Comparison of ENCODE assay signal across 28 mouse cellular contexts in the genomic region with DNA sequence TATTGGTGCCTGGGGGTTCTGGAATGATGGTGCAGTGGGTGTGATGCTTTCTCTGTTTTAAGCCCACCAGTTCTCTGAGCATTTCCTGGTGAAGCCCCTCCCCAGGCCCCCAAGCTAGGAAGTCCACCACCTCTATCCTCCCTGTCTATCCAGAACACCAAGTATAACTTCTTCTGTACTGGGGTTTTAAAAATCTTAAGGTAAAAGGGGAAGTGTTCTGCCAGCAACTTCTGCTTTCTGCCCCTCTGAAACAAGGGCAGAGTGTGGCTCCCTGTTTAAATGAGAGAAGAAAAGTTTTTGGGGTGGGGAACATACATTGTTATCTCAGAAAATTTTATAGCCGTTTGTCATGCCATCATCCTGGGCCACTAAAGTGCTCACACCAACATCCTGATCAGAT.
DNase-seq lines count a peak whose midpoint lies in the region; ATAC-seq lines count a peak whose summit lies in the region.
"Had no signal": no experiment of that assay in that cellular context is flagged by ENCODE, and none has a peak within 500 bp of the region (broad histone marks: within the 10 kb centered on the region; RNA-seq: fewer than 3 reads in every experiment).

No protein-coding gene starts in this region.

- H3K36me3 ChIP-seq in splenic B cell, adult 2 months (ENCODE audit: control insufficient read depth, insufficient read depth, low read length, poor library complexity, severe bottlenecking) = no peaks in the 10 kb centered on the region
- no peaks in the 10 kb centered on the region for H3K36me3 ChIP-seq in hindbrain, embryonic 11.5 days (ENCODE audit: control insufficient read depth, insufficient read depth, low read length)
- H3K36me3 ChIP-seq: forebrain, embryonic 10.5 days; heart, embryonic 15.5 days; intestine, embryonic 15.5 days; limb, embryonic 12.5 days; neural tube, embryonic 15.5 days had no signal

- no peaks in the 10 kb centered on the region for H3K4me1 ChIP-seq in hindbrain, embryonic 11.5 days (replicated peaks; ENCODE audit: control insufficient read depth, insufficient read depth, low read length)
- H3K4me1 ChIP-seq: intestine, embryonic 15.5 days; neural tube, embryonic 15.5 days had no signal

- 89% methylated on average over 1 of the region's 1 CpGs for WGBS in hindbrain, embryonic 11.5 days

- H3K4me3 ChIP-seq in hindbrain, embryonic 11.5 days (ENCODE audit: low read depth, low read length) = no peak overlapping the region
- H3K4me3 ChIP-seq: forebrain, embryonic 10.5 days; heart, embryonic 15.5 days; intestine, embryonic 15.5 days; limb, embryonic 12.5 days; neural tube, embryonic 15.5 days had no signal

- peak; percentile 79 to 80 for ATAC-seq in hematopoietic stem cell, adult 5-6 weeks (replicated peaks in 1 of 2; ENCODE audit: insufficient read depth in 1 of 2, low FRiP score in 2 of 2, low TSS enrichment in 1 of 2, low read depth in 1 of 2, poor library complexity in 2 of 2, severe bottlenecking in 2 of 2)
- ATAC-seq in hindbrain, embryonic 11.5 days (ENCODE audit: low FRiP score) = no peak
- ATAC-seq: forebrain, embryonic 16.5 days; hindbrain, embryonic 16.5 days; intestine, embryonic 15.5 days; liver, postnatal 0 days; midbrain, embryonic 16.5 days had no signal

- H3K27me3 ChIP-seq in splenic B cell, adult 2 months (ENCODE audit: control insufficient read depth, insufficient read depth, low read length, poor library complexity, severe bottlenecking) = no peaks in the 10 kb centered on the region
- H3K27me3 ChIP-seq in hindbrain, embryonic 11.5 days (ENCODE audit: control insufficient read depth, insufficient read depth, low read length) = no peaks in the 10 kb centered on the region
- H3K27me3 ChIP-seq: heart, embryonic 15.5 days; intestine, embryonic 15.5 days; limb, embryonic 12.5 days; neural tube, embryonic 15.5 days had no signal

- H3K9ac ChIP-seq in hindbrain, embryonic 11.5 days (ENCODE audit: low read depth, low read length) = no peak overlapping the region
- H3K9ac ChIP-seq: heart, embryonic 15.5 days; intestine, embryonic 15.5 days; limb, embryonic 12.5 days; liver, postnatal 0 days; neural tube, embryonic 15.5 days had no signal

- H3K27ac ChIP-seq in hindbrain, embryonic 11.5 days (ENCODE audit: low read depth, low read length) = no peak overlapping the region
- H3K27ac ChIP-seq: forebrain, embryonic 10.5 days; heart, embryonic 15.5 days; intestine, embryonic 15.5 days; limb, embryonic 12.5 days; neural tube, embryonic 15.5 days had no signal

- peak; percentile 61 to 70 for DNase-seq in spleen, postnatal 36 days (ENCODE audit: low spot score in 2 of 2)
- no peak for DNase-seq in spleen, postnatal 4 days (ENCODE audit: low spot score in 2 of 2)
- peak; percentile 91 for DNase-seq in MEL-GATA-1-ER (ENCODE audit: extremely low read depth, low read depth)
- peak; percentile 72 for DNase-seq in splenic B cell, adult 2 months (ENCODE audit: low read depth, low spot score)
- DNase-seq in adrenal gland, adult 2 months = no peak
- DNase-seq in testis, postnatal 10 days (ENCODE audit: low spot score) = no peak
- no peak for DNase-seq in hindbrain, embryonic 11.5 days (ENCODE audit: low spot score)
- DNase-seq: adrenal gland, postnatal 10 days; cerebellum, adult 9-10 months; gastrocnemius, postnatal 14 days; heart, postnatal 4 days; kidney, adult 8-10 months; kidney, postnatal 10 days; layer of hippocampus, postnatal 36 days; liver, postnatal 0 days; lung, postnatal 14 days; right cerebral cortex, postnatal 14 days; spleen, adult 18-20 months had no signal

- H3K9me3 ChIP-seq in hindbrain, embryonic 11.5 days (ENCODE audit: control insufficient read depth, low read length) = no peaks in the 10 kb centered on the region
- H3K9me3 ChIP-seq: forebrain, embryonic 10.5 days; heart, embryonic 15.5 days; intestine, embryonic 15.5 days; limb, embryonic 12.5 days; neural tube, embryonic 15.5 days had no signal

- no peak overlapping the region for H3K4me2 ChIP-seq in hindbrain, embryonic 11.5 days (replicated peaks; ENCODE audit: low read depth, low read length)
- H3K4me2 ChIP-seq: heart, embryonic 15.5 days; intestine, embryonic 15.5 days; limb, embryonic 12.5 days; liver, embryonic 11.5 days; neural tube, embryonic 15.5 days had no signal

Comparison
In these comparisons a context has a peak if more than half of its experiments do, and no peak if none do; other contexts are left out.
1. DNase-seq: peak in spleen, postnatal 36 days (2 of 2), MEL-GATA-1-ER (single experiment) and splenic B cell, adult 2 months (single experiment); none in spleen, postnatal 4 days (0 of 2), adrenal gland, adult 2 months (single experiment), testis, postnatal 10 days (single experiment) and hindbrain, embryonic 11.5 days (single experiment).